Mouse (Mus musculus): Measurements from ENCODE around the gene Npas3.

DNA sequence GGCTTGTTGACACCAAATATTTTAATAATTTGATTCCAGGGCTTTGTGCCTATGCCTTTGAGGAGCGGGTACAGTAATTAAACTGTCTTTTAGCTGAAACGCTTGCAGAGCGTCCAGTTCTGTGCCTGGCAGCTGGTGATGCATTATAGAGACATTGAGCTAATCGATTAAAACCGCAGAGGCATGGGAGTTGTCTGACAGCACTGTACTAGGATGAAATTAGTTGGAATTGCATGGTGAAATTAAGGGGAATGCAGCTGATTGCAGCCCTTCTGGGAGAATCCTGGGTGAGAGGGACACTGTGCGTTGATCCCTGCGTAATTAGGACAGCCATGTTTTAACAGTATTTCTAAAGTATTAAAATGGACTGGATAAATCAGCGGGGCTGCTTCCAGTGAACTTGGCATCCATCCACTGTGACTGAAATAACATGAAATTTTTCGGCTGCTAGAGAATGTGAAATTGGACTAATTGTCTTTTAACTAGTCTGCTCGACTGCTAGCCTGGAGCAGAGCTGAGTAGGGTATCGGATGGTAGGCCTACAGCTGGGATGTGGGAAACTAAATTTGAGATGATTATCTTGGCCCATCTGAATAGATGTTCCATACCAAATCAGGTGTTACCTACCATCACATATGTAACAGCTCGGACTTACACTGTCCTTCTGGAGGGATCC, 318.4 kb downstream of the Npas3 start:
- TF ChIP-seq TCF3 (IDR thresholded peaks at IDR 0.05; ENCODE audit: insufficient read length, low read depth): no peak
- no peak for TF ChIP-seq USF1 (IDR thresholded peaks at IDR 0.05; ENCODE audit: low read depth)
- no peak for TF ChIP-seq SRF (IDR thresholded peaks at IDR 0.05; ENCODE audit: control insufficient read depth, insufficient read length, low read depth)
- TF ChIP-seq POLR2A (IDR thresholded peaks at IDR 0.05; ENCODE audit: insufficient read length, low read depth): no peak
- TF ChIP-seq MYOD1 (IDR thresholded peaks at IDR 0.05; ENCODE audit: control insufficient read depth in 1 of 3, insufficient read length in 2 of 3, low read depth in 2 of 3): no peak
- no peak for TF ChIP-seq E2F4 (IDR thresholded peaks at IDR 0.05; ENCODE audit: insufficient read depth)
- no peak for TF ChIP-seq MAX (IDR thresholded peaks at IDR 0.05; ENCODE audit: low read depth)
